Mouse (Mus musculus) E14TG2a.4 (cell line): Measurements from ENCODE around the gene Cdk10.

ENCODE experiments used
- CTCF ChIP-seq: conservative IDR thresholded peaks from 2 replicates; pipeline ENCODE4 v1.5.1; 2014; ENCODE audit warnings: low read length
- NANOG ChIP-seq: IDR thresholded peaks from 2 replicates; pipeline ENCODE4 v1.6.1; 2014; ENCODE audit warnings: borderline replicate concordance, low read length, mixed read lengths
- POU5F1 ChIP-seq: IDR thresholded peaks from 2 replicates; pipeline ENCODE4 v1.6.1; 2014; ENCODE audit warnings: low read length, borderline replicate concordance

DNA sequence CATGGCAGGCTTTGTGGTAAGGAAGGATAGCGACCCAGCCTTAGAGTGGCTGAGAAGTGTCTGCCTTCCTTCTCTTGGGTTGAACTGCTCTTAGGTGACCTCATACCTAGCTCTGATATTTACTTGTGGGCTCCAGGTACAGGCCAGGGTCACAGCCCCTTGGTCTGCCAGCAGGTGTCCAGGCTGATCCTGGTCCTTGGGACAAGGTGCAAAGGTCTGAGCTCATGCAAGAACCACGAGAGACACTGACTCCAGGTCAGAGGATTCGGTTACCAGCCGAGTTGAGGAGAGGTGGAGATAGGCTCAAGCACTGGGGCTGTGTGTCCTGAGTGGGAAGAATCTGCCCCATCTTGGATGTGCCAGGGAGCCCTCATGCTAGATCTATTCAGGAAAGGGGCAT lies 19.7 kb downstream of the Cdk10 start:
- TF ChIP-seq CTCF (no peak), NANOG (no peak), POU5F1 (no peak)
